Mouse (Mus musculus) MN1 (cell line): ENCODE results near the gene Lmo3.
A peak's percentile ranks its signal among the peaks of the same experiment; 100 is the strongest.

Experiments used
- DNase-seq: peaks from one replicate; pipeline ENCODE4 v3.0.0-alpha.2; 2016; ENCODE audit warnings: low spot score

Gene Lmo3

DNA sequence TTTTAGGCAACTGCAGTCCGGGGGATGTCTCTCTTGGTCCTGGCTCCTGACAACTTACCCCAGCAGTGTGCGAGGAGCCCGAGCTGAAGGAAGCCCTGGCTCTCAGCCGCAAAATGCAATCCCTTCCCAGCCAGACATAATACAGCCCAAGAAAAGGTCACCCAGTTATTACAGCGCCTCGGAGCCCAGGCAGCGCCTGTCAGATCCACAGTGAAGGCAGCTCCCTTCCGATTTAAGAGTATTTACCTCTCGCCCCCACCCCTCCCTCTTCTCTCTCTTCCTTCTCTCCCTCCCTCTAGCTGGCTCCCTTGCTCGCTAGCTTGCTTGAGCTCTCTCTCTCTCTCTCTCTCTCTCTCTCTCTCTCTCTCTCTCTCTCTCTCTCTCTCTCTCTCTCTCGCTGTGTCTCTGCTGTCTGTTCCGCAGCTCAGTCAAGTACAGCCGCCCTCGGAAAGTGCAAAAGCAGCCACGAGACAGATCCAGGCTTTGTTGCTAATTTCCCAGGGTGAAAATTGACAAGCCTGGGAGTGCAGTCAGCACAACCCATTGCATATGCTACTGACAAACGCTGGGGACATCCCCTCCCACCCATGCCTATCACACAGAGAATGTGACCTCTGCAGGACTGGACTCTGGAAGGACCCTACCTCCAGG lies 159.0 kb downstream of the Lmo3 start:
- DNase-seq: no peak

- no peak for DNase-seq
Measured at GRCm38 (mm10) chr6:138421931-138422531, 159.7 kb downstream of the Lmo3 start.

- peak; percentile 36 for DNase-seq
Measured at GRCm38 (mm10) chr6:138421191-138421613, 160.6 kb downstream of the Lmo3 start.

- DNase-seq: peak; percentile 53
Measured at GRCm38 (mm10) chr6:138420536-138420891, 161.3 kb downstream of the Lmo3 start.

- no peak for DNase-seq
Measured at GRCm38 (mm10) chr6:138419871-138420535, 161.8 kb downstream of the Lmo3 start.

DNA sequence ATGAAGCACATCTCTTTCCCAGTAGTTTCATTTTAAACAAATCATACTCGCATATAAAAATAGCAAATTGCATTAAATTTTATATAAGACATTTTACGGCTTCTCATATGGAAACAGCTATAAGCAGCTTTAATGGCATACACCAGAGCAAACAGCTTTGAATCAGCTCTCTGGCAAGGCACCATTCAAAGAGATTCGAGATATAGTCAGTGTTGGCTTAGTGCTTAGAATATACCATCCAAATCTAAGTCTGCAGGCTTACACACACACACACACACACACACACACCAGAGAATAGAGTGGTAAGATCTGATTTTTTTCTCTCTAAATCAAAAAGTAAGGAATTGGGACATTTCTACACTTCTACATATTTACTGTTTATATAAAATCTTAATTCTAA lies 169.7 kb downstream of the Lmo3 start:
- DNase-seq: no peak

DNA sequence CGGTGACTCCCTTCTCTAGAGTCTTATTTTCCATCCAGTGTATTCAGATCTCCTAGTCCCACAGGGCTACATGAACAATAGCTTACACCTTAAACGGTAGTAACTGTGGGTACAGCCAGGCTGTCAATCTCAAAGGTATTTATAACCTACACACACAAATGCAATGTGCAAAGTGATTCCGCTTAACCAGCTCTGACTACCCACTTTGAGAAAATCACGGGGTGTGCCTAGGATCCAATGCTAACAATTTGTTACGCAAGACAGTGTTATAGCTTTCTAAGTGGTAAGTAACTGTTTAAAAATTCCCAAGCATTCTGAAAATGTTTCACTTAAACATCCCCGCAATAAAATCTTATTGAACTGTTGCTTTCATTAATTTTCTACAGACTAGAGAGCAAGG lies 179.7 kb downstream of the Lmo3 start:
- DNase-seq: no peak

DNA sequence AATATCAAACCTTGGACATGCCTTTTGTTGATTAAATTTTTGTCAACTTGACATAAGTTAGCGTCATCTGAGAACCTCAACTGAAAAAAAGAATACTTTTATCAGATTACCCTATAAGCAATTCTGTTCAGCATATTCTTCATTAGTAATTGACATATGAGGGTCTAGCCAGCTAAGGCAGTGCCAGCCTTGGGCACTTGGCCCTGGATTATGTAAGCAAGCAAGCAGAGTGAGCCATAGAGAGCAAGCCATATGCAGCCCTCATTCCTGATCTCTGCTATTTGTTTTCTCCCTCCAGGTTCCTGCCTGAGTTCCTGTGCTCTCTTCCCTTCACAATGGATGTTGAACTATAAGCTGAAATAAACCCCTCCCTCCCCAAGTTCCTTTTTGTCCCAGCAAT lies 182.9 kb downstream of the Lmo3 start:
- DNase-seq: no peak

- DNase-seq: no peak
Measured at GRCm38 (mm10) chr6:138391085-138391484, 190.7 kb downstream of the Lmo3 start.

GRCm38 (mm10) chr6:138388168-138388936 lies 193.4 kb downstream of the Lmo3 start:
- no peak for DNase-seq

DNA sequence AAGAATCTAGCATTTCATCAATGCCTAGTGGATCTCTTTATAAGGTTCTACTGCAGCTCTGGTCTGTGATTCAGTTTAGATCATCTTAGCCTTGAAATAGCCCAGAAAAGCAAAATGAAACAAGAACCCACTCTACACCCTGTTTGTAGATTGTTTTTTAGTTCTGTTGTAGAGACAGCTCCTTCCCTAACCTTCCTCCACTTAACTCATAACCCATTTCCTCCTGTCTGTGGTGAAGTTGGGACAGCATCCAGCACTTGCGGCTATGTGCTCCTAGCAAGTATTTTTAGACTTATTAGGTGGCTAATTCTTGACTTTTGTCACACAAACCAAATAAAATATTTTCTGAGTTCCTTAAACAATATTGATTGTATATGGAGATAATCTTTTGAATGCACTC lies 198.6 kb downstream of the Lmo3 start:
- DNase-seq: no peak

GRCm38 (mm10) chr6:138371176-138371575 lies 210.6 kb downstream of the Lmo3 start:
- no peak for DNase-seq

DNA sequence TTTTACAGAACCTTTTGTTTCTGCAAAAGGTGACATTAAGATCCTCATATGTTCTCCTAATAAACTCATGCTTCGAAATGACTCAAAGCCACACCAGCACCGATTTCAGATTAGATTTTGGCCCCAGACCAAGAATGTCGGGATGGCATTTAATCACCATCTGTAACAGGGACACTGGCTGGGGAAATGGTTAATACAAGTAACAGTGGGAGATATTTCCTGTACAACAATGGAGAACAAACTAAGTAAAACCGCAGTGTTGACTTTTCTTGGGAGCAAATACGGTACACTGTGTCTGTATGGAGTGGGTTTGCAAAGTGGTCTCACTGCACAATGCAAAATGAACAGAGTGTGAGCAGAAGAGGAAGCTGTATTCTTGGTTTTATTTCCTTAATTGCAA lies 217.7 kb downstream of the Lmo3 start:
- DNase-seq: no peak

GRCm38 (mm10) chr6:138350587-138351345 lies 231.0 kb downstream of the Lmo3 start:
- DNase-seq: no peak

DNA sequence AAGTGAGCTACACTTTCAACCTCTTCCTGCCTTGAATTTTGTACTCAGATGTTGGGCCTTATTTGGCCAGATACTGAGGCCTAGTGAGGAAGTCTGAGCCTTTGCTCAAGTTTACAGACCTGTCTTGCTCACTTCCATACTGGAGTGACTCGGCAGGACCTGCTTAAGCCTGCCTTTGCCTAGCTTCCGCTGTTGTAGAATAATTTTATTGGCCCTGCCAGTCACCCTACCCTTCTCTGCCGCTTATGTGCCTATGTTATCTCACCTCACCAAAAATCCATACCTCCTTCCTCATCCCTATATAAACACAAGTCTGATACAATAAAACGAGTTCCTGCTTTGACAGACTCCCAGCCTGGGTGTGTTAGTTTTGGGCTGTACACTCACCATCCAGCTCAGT lies 235.2 kb downstream of the Lmo3 start:
- DNase-seq: no peak

DNA sequence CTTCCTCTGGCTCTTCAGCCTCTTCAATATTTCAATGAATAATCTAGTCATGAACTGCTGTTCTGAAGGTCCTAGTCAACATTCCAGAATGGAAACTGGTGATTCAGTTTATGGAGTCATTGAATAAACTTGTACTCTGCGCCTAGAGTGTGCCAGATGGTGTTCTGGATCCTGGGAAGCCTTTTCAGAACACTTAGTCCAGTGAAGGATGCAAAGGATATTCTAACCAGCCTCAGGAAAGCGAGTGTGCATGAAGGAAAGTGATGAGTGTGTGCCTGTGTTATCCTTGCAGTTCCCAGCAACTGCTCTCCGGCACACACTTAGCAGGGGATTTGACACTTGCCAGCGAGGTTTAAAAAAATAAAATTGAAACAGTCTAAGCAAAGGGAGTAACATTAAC lies 245.9 kb downstream of the Lmo3 start:
- no peak for DNase-seq

DNA sequence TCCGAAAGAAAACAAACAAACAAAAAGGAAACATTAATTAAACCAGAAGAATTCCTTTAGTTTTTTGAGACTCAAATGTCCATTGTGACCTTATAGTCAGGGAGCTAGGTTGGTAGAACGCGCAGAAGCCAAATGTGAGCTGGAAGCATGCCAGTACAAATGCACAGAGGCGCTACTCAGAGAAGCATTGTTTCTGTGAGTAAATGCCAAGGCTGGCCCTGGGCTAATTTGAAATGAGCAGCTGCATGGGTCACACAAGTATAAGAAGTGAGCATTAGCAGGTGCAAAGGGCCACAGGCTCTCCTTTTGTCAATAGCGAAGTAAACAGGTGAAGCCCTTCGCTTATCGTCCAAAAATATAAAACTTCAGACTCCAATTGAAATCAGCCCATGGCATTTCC lies 247.8 kb downstream of the Lmo3 start:
- DNase-seq: no peak

DNA sequence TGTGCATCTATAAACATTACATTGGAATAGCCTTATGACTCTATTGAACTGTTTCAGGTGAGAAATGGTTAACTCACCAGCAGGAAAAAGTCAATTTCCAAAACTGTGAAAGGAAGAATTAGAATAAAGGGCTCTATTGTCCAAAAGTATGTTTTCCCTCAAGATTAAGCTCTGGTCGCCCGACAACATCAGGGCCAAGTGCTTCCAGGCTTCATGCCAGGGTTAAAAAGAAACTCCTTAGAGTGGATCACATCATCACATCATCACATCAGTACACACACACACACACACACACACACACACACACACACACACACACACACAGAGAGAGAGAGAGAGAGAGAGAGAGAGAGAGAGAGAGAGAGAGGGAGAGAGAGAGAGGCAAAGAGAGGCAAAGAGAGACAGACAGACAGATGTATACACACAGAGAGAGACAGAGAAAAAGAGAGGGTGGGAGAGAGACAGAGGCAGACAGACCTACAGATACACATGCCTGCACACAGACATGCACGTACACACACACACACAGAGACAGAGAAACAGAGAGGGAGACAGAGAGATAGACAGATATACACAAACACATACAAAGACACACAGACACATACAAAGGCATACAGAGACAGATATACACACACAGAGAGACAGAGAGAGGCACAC lies 255.9 kb downstream of the Lmo3 start:
- no peak for DNase-seq

DNA sequence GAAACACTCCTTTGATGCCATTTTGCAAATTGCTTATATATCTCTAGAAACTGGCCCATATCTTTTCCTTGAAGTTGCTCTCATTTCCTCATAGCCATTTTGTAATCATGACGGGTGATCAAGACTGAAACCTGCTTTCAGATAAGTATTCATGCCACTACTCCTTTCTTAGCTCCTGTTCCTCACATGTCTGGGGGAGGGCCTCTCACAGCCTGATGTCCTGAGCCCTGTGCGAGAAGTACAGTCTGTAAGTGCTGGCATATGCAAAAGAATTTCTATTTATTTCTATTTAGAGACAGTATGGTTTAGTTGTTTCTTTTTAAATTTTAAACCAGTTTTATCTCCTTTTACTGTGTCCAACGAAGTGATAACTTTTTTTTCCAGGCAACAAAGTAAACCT lies 256.6 kb downstream of the Lmo3 start:
- no peak for DNase-seq

GRCm38 (mm10) chr6:138323325-138323724 lies 258.4 kb downstream of the Lmo3 start:
- no peak for DNase-seq

- DNase-seq: no peak
Measured at GRCm38 (mm10) chr6:138320190-138320737, 261.5 kb downstream of the Lmo3 start.
